Mouse (Mus musculus) ES-E14 (cell line): Measurements from ENCODE around the gene Rhoj. TPM values are rescaled to one million over a fixed set of nuclear protein-coding genes. Genes with fewer than 3 reads are reported as not detected.

Experiments
- DNase-seq: peaks from one replicate; pipeline ENCODE4 v3.0.0-alpha.2; 2013; ENCODE audit warnings: low read depth, low spot score
- H3K27ac ChIP-seq: 2 replicates; pipeline ENCODE4 v1.5.1; 2012; ENCODE audit warnings: low read depth, mild to moderate bottlenecking, low read length, moderate library complexity, mixed read lengths; ENCODE audit not compliant: poor library complexity, insufficient read depth, severe bottlenecking
- H3K36me3 ChIP-seq: 2 replicates; pipeline ENCODE4 v1.6.1; 2012; ENCODE audit warnings: mild to moderate bottlenecking, low read length, moderate library complexity, mixed read lengths; ENCODE audit not compliant: control insufficient read depth, poor library complexity, insufficient read depth, severe bottlenecking
- H3K4me1 ChIP-seq, 2 experiments: fragments of 150-350 bp in 1 of 2; sonication (generic) in 1 of 2; 2 replicates each; pipeline ENCODE4 v1.6.1; 2012; ENCODE audit warnings: low read length in 2 of 2, mild to moderate bottlenecking in 1 of 2, mixed read lengths in 1 of 2; ENCODE audit not compliant: control insufficient read depth in 2 of 2, insufficient read depth in 2 of 2, poor library complexity in 1 of 2
- H3K4me3 ChIP-seq, 2 experiments: fragments of 150-350 bp in 1 of 2; sonication (generic) in 1 of 2; 2 replicates each; pipeline ENCODE4 v1.5.1; 2012; ENCODE audit warnings: low read length in 2 of 2, low read depth in 1 of 2, mild to moderate bottlenecking in 1 of 2, mixed read lengths in 1 of 2; ENCODE audit not compliant: insufficient read depth in 1 of 2, poor library complexity in 1 of 2, severe bottlenecking in 1 of 2
- H3K9ac ChIP-seq: 2 replicates; pipeline ENCODE4 v1.6.1; 2012; ENCODE audit warnings: low read depth, mild to moderate bottlenecking, low read length, mixed read lengths; ENCODE audit not compliant: poor library complexity, insufficient read depth, severe bottlenecking
- H3K9me3 ChIP-seq: fragments of 150-350 bp; sonication (generic); 2 replicates; pipeline ENCODE4 v1.6.1; 2012; ENCODE audit warnings: low read depth, mild to moderate bottlenecking, low read length; ENCODE audit not compliant: control insufficient read depth, insufficient read depth
- CHD2 ChIP-seq: IDR thresholded peaks from 2 replicates; pipeline ENCODE4 v1.6.1; 2014; ENCODE audit warnings: mild to moderate bottlenecking, low read depth, low read length, inconsistent platforms
- HCFC1 ChIP-seq: IDR thresholded peaks from 2 replicates; pipeline ENCODE4 v1.6.1; 2012; ENCODE audit warnings: low read length, inconsistent platforms, borderline replicate concordance; ENCODE audit not compliant: insufficient read depth
- MAFK ChIP-seq: IDR thresholded peaks from 2 replicates; pipeline ENCODE4 v1.6.1; 2014; ENCODE audit warnings: mild to moderate bottlenecking, low read depth, low read length, inconsistent platforms; ENCODE audit not compliant: insufficient read depth
- ZC3H11A ChIP-seq: IDR thresholded peaks from 2 replicates; pipeline ENCODE4 v1.6.1; 2012; ENCODE audit warnings: low read depth, mild to moderate bottlenecking, inconsistent platforms, low read length, borderline replicate concordance
- ZNF384 ChIP-seq: IDR thresholded peaks from 2 replicates; pipeline ENCODE4 v1.6.1; 2012; ENCODE audit warnings: low read depth, low read length, inconsistent platforms
- in situ Hi-C, 2 experiments: fragments of 600-800 bp; cut with MboI; formaldehyde crosslinking; loops; one replicate each; pipeline ENCODE4 v1.15.1; 2025; ENCODE audit warnings: low sequenced_read_pairs in 2 of 2, inconsistent platforms in 1 of 2; ENCODE audit not compliant: unreplicated experiment in 2 of 2
- total RNA-seq: library from RNA; depleted of rRNA; stranded (reverse); fragments of 300-350 nt; gene quantifications from 2 replicates; pipeline ENCODE4 v1.2.3, GENCODE M21; 2012

Rhoj gene
- total RNA-seq, 1 experiment = 0.80 TPM

- Histone ChIP-seq H3K9ac (no peak overlapping the region), H3K4me3 (no peak overlapping the region), H3K9me3 (no peaks in the 10 kb centered on the region), H3K4me1 (no peaks in the 10 kb centered on the region), H3K27ac (no peak overlapping the region), H3K36me3 (no peaks in the 10 kb centered on the region)
- TF ChIP-seq MAFK (no peak), HCFC1 (no peak), CHD2 (no peak), ZNF384 (no peak), ZC3H11A (no peak)
- DNase-seq = no peak
- in situ Hi-C loops = loop anchor here (25.0 kb wide), 1 partner anchor 1051 kb away; no protein-coding TSS in a partner anchor
These were observed 80.4 kb downstream of the Rhoj start for GRCm38 (mm10) chr12:75388521-75388920.

GRCm38 (mm10) chr12:75389308-75390135, 81.4 kb downstream of the Rhoj start:
- no peaks in the 10 kb centered on the region for H3K9me3 ChIP-seq
- H3K9ac ChIP-seq = no peak overlapping the region
- H3K36me3 ChIP-seq = no peaks in the 10 kb centered on the region
- H3K4me3 ChIP-seq = peak overlapping the region; percentile 28 to 56; a peak in 3 of 4 replicates
- no peak for TF ChIP-seq MAFK
- no peak for TF ChIP-seq CHD2
- TF ChIP-seq ZC3H11A = peak; percentile 95
- TF ChIP-seq HCFC1 = no peak
- TF ChIP-seq ZNF384 = 0 out of 2 replicates have a peak, but pooled peaks have one; percentile 20
- in situ Hi-C loops = loop anchor here (25.0 kb wide), 1 partner anchor 1052 kb away; no protein-coding TSS in a partner anchor
- H3K4me1 ChIP-seq = no peaks in the 10 kb centered on the region
- H3K27ac ChIP-seq = no peak overlapping the region
- DNase-seq = peak; percentile 42

GRCm38 (mm10) chr12:75391526-75391925, 83.4 kb downstream of the Rhoj start:
- Histone ChIP-seq H3K9ac (no peak overlapping the region), H3K36me3 (no peaks in the 10 kb centered on the region), H3K4me3 (no peak overlapping the region), H3K4me1 (no peaks in the 10 kb centered on the region), H3K9me3 (no peaks in the 10 kb centered on the region), H3K27ac (no peak overlapping the region)
- in situ Hi-C loops = loop anchor here (25.0 kb wide), 1 partner anchor 1054 kb away; no protein-coding TSS in a partner anchor
- DNase-seq = no peak
- no peak for TF ChIP-seq CHD2
- no peak for TF ChIP-seq MAFK
- no peak for TF ChIP-seq ZC3H11A
- TF ChIP-seq ZNF384 = no peak
- no peak for TF ChIP-seq HCFC1

GRCm38 (mm10) chr12:75394011-75394773, 86.1 kb downstream of the Rhoj start:
- Histone ChIP-seq H3K36me3 (no peaks in the 10 kb centered on the region), H3K4me1 (no peaks in the 10 kb centered on the region), H3K27ac (no peak overlapping the region), H3K9ac (no peak overlapping the region), H3K9me3 (no peaks in the 10 kb centered on the region), H3K4me3 (no peak overlapping the region)
- TF ChIP-seq HCFC1 (no peak), CHD2 (no peak), ZC3H11A (no peak), ZNF384 (no peak), MAFK (no peak)
- in situ Hi-C loops = loop anchor here (25.0 kb wide), 1 partner anchor 1057 kb away; no protein-coding TSS in a partner anchor
- DNase-seq = no peak
